13 mouse cellular contexts compared by ENCODE assay signal in the genomic region with DNA sequence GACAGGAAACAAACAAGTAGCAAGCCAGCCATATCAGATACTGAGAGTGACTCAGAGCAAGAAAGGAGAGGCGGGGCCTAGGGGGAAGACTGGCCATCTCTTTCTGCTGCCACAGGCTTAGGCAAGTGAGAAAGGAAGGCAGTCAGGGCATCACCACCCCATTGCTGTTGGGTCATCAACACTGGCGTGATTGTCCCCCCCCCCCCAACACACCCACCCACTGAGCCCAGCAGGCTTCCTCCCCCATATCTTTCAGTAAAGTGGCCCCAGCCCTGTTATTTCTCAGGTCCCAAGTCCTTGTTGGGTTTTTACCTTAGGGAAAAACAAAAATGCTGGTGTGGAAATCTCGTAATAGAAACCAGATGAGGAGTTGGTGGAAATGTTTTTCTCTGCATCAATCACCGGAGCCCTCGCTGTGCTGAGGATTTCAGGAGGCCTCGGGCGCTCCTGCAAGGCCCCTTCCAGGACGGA.
DNase-seq lines count a peak whose midpoint lies in the region; ATAC-seq and TF ChIP-seq lines count a peak whose summit lies in the region.
"Had no signal": no experiment of that assay in that cellular context is flagged by ENCODE, and none has a peak within 500 bp of the region (broad histone marks: within the 10 kb centered on the region; RNA-seq: fewer than 3 reads in every experiment).

No protein-coding gene starts in this region.

- H3K27ac ChIP-seq in lung, embryonic 16.5 days (ENCODE audit: low read length) = peak overlapping the region; percentile 65; the same call in 1 of the 2 replicates
- H3K27ac ChIP-seq in embryonic facial prominence, embryonic 11.5 days (replicated peaks; ENCODE audit: low read depth, low read length) = peak overlapping the region; percentile 71
- H3K27ac ChIP-seq in neural tube, embryonic 11.5 days (ENCODE audit: low read depth, low read length) = no peak overlapping the region
- H3K27ac ChIP-seq in forebrain, postnatal 0 days (ENCODE audit: low read depth, low read length) = no peak overlapping the region
- H3K27ac ChIP-seq: hindbrain, postnatal 0 days; liver, embryonic 13.5 days had no signal

- H3K4me1 ChIP-seq in lung, embryonic 16.5 days (replicated peaks; ENCODE audit: control insufficient read depth, insufficient read depth, low read length) = peaks cover 8% of the 10 kb centered on the region; the same call in 1 of the 2 replicates
- peaks cover 6% of the 10 kb centered on the region; the same call in 1 of the 2 replicates for H3K4me1 ChIP-seq in embryonic facial prominence, embryonic 11.5 days (ENCODE audit: control insufficient read depth, insufficient read depth, low read length)
- H3K4me1 ChIP-seq in neural tube, embryonic 11.5 days (ENCODE audit: control insufficient read depth, insufficient read depth, low read length) = 0 out of 2 replicates have a peak, but pooled peaks cover 5% of the 10 kb centered on the region
- H3K4me1 ChIP-seq in forebrain, postnatal 0 days (ENCODE audit: insufficient read depth) = no peaks in the 10 kb centered on the region
- H3K4me1 ChIP-seq: liver, embryonic 13.5 days had no signal

- H3K9me3 ChIP-seq in lung, embryonic 16.5 days (ENCODE audit: control insufficient read depth, low read length) = no peaks in the 10 kb centered on the region
- no peaks in the 10 kb centered on the region for H3K9me3 ChIP-seq in embryonic facial prominence, embryonic 11.5 days (replicated peaks; ENCODE audit: control insufficient read depth, low read length)
- no peaks in the 10 kb centered on the region for H3K9me3 ChIP-seq in neural tube, embryonic 11.5 days (ENCODE audit: control insufficient read depth, low read length)
- no peaks in the 10 kb centered on the region for H3K9me3 ChIP-seq in forebrain, postnatal 0 days (ENCODE audit: low read length)
- H3K9me3 ChIP-seq: liver, embryonic 13.5 days had no signal

- peak; percentile 47 for DNase-seq in adrenal gland, adult 2 months
- no peak for DNase-seq in adrenal gland, postnatal 4 days (ENCODE audit: low spot score in 2 of 2)
- DNase-seq in lung, postnatal 25 days (ENCODE audit: low spot score) = no peak
- DNase-seq in embryonic facial prominence, embryonic 11.5 days (ENCODE audit: low spot score) = peak; percentile 86
- DNase-seq in neural tube, embryonic 11.5 days (ENCODE audit: low spot score) = peak; percentile 34
- DNase-seq in forebrain, postnatal 0 days = no peak
- DNase-seq: liver, embryonic 13.5 days; spleen, adult 18-20 months; thymus, postnatal 25 days had no signal

- H3K4me2 ChIP-seq in lung, embryonic 16.5 days (ENCODE audit: low read depth, low read length) = no peak overlapping the region
- H3K4me2 ChIP-seq in embryonic facial prominence, embryonic 11.5 days (ENCODE audit: low read depth, low read length) = no peak overlapping the region
- no peak overlapping the region for H3K4me2 ChIP-seq in neural tube, embryonic 11.5 days (ENCODE audit: low read depth)
- H3K4me2 ChIP-seq in forebrain, postnatal 0 days (ENCODE audit: low read depth) = no peak overlapping the region
- H3K4me2 ChIP-seq: liver, embryonic 13.5 days had no signal

- no peak for TF ChIP-seq CTCF in forebrain, postnatal 0 days (IDR thresholded peaks at IDR 0.05; ENCODE audit: low read depth)

- no peak for ATAC-seq in lung, embryonic 16.5 days (ENCODE audit: low read depth)
- ATAC-seq in embryonic facial prominence, embryonic 11.5 days (replicated peaks; ENCODE audit: insufficient number of reproducible peaks, low FRiP score, low TSS enrichment, low read depth) = no peak
- ATAC-seq in neural tube, embryonic 11.5 days (ENCODE audit: insufficient read depth, low FRiP score, low TSS enrichment) = no peak
- no peak for ATAC-seq in forebrain, postnatal 0 days
- no peak for ATAC-seq in inflammation-experienced regulatory T-cells, adult 6 months
- ATAC-seq: midbrain, embryonic 16.5 days had no signal

- H3K36me3 ChIP-seq in lung, embryonic 16.5 days (ENCODE audit: control insufficient read depth, insufficient read depth, low read length) = no peaks in the 10 kb centered on the region
- no peaks in the 10 kb centered on the region for H3K36me3 ChIP-seq in embryonic facial prominence, embryonic 11.5 days (replicated peaks; ENCODE audit: control insufficient read depth, insufficient read depth, low read depth, low read length)
- no peaks in the 10 kb centered on the region for H3K36me3 ChIP-seq in neural tube, embryonic 11.5 days (ENCODE audit: control insufficient read depth, insufficient read depth, low read length)
- no peaks in the 10 kb centered on the region for H3K36me3 ChIP-seq in forebrain, postnatal 0 days (ENCODE audit: insufficient read depth)
- H3K36me3 ChIP-seq: liver, embryonic 13.5 days had no signal

- H3K4me3 ChIP-seq in lung, embryonic 16.5 days (ENCODE audit: low read length) = no peak overlapping the region
- no peak overlapping the region for H3K4me3 ChIP-seq in embryonic facial prominence, embryonic 11.5 days (ENCODE audit: low read depth, low read length)
- no peak overlapping the region for H3K4me3 ChIP-seq in neural tube, embryonic 11.5 days (ENCODE audit: low read depth, low read length)
- H3K4me3 ChIP-seq in forebrain, postnatal 0 days (ENCODE audit: low read depth, low read length) = no peak overlapping the region
- H3K4me3 ChIP-seq: liver, embryonic 13.5 days had no signal

- H3K9ac ChIP-seq in lung, embryonic 16.5 days (ENCODE audit: low read length) = no peak overlapping the region
- no peak overlapping the region for H3K9ac ChIP-seq in embryonic facial prominence, embryonic 11.5 days (replicated peaks; ENCODE audit: low read length)
- H3K9ac ChIP-seq in neural tube, embryonic 11.5 days (ENCODE audit: low read length) = no peak overlapping the region
- no peak overlapping the region for H3K9ac ChIP-seq in forebrain, postnatal 0 days
- H3K9ac ChIP-seq: liver, embryonic 13.5 days had no signal

- H3K27me3 ChIP-seq in lung, embryonic 16.5 days (ENCODE audit: control insufficient read depth, insufficient read depth, low read depth, low read length) = no peaks in the 10 kb centered on the region
- H3K27me3 ChIP-seq in embryonic facial prominence, embryonic 11.5 days (ENCODE audit: control insufficient read depth, insufficient read depth, low read length) = no peaks in the 10 kb centered on the region
- no peaks in the 10 kb centered on the region for H3K27me3 ChIP-seq in neural tube, embryonic 11.5 days (ENCODE audit: control insufficient read depth, insufficient read depth, low read length)
- H3K27me3 ChIP-seq in forebrain, postnatal 0 days (ENCODE audit: insufficient read depth, low read length) = no peaks in the 10 kb centered on the region
- H3K27me3 ChIP-seq: liver, embryonic 13.5 days had no signal

- 65% methylated on average over 8 of the region's 8 CpGs for WGBS in lung, embryonic 16.5 days
- WGBS in embryonic facial prominence, embryonic 11.5 days = 26% methylated on average over 8 of the region's 8 CpGs
- 56% methylated on average over 8 of the region's 8 CpGs for WGBS in neural tube, embryonic 11.5 days
- 84% methylated on average over 8 of the region's 8 CpGs for WGBS in forebrain, postnatal 0 days

Comparison
In these comparisons a context has a peak if more than half of its experiments do, and no peak if none do; other contexts are left out.
1. DNase-seq: peak in adrenal gland, adult 2 months (single experiment), embryonic facial prominence, embryonic 11.5 days (single experiment) and neural tube, embryonic 11.5 days (single experiment); none in adrenal gland, postnatal 4 days (0 of 2), lung, postnatal 25 days (single experiment) and forebrain, postnatal 0 days (single experiment).
2. H3K27ac ChIP-seq: peak in lung, embryonic 16.5 days (single experiment) and embryonic facial prominence, embryonic 11.5 days (single experiment); none in neural tube, embryonic 11.5 days (single experiment) and forebrain, postnatal 0 days (single experiment).